Mouse (Mus musculus): Measurements from ENCODE around the gene Hivep2. TPM values are rescaled to one million over a fixed set of nuclear protein-coding genes. Genes with fewer than 3 reads are reported as not detected.
A peak's percentile ranks its signal among the peaks of the same experiment; 100 is the strongest.

Gene Hivep2
- total RNA-seq, 2 experiments from 2014 or later, result 23.5 to 25.2 TPM

DNA sequence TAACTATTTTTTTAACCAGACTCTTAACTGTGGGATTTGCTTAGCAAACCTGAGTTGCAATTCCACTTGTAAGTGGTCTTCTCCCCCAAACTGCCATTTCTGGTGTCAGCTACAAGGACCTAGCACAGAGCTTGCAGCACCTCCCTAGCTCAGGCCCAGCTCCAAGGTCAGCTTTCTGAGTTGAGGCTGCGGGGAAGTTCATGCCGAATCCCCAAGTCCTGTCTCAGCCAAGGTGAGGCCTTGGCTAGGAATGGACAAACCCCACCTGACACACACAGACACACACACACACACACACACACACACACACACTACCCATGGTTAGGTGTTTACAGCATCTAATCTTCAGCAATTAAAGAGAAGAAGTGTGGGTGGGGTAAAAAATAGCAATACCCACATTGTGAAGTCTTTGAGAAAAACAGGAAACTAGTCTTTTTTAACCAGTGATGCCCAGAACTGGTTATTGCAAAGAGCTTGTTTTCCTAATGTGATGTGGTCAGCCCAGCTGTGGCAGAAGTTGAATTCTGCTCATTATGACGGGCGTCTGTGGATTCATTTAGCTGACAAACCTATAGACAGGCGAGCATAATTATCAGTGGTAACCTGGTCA, 79.0 kb downstream of the Hivep2 start:
- intact Hi-C loops (cut with DNase I), result loop anchor here (5.0 kb wide), 1 partner anchor 63 kb away; no protein-coding TSS in a partner anchor
- DNase-seq, result no peak

- intact Hi-C loops (cut with DNase I), result loop anchor here (2.0 to 5.0 kb wide), 2 partner anchors 63 to 79 kb away; partner anchors contain the start of gene Hivep2
- peak in 1 of 2 experiments; percentile 19 for DNase-seq
These were observed 79.9 kb downstream of the Hivep2 start for GRCm38 (mm10) chr10:14045745-14046144.

- no peak for DNase-seq
- intact Hi-C loops (cut with DNase I), result loop anchor here (2.0 to 5.0 kb wide), 2 partner anchors 64 to 79 kb away; partner anchors contain the start of gene Hivep2
These were observed 80.3 kb downstream of the Hivep2 start for GRCm38 (mm10) chr10:14046171-14046651.

DNA sequence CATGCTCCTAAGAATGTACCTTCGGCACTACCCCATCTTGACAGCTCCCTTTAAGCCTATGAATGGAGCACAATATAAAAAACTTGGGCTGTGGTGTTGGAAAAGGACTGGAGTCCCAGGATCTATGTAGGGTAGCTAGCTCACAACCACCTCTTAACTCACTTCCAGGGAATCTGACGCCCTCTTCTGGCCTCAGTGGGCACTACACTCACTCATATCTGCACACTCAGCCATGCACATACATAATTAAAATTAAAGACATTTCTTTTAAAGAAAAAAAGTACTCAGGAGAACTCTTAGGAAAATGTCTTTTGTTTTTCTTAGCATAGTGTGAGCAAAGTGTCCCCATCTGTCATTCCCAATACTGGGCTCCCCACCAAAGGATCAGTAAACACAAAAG, 81.1 kb downstream of the Hivep2 start:
- no peak for DNase-seq
- intact Hi-C loops (cut with DNase I), result loop anchor here (2.0 to 5.0 kb wide), 2 partner anchors 65 to 80 kb away; partner anchors contain the start of gene Hivep2

- no peak for DNase-seq
- intact Hi-C loops (cut with DNase I), result loop anchor here (2.0 to 5.0 kb wide), 3 partner anchors 41 to 81 kb away; partner anchors contain the start of gene Hivep2
These were observed 81.8 kb downstream of the Hivep2 start for GRCm38 (mm10) chr10:14047661-14048060.

GRCm38 (mm10) chr10:14048322-14048915, 82.5 kb downstream of the Hivep2 start:
- intact Hi-C loops (cut with DNase I), result loop anchor here (2.0 to 5.0 kb wide), 2 partner anchors 40 to 66 kb away; no protein-coding TSS in a partner anchor
- DNase-seq, result peak; percentile 40 to 54

GRCm38 (mm10) chr10:14048916-14049445, 83.1 kb downstream of the Hivep2 start:
- intact Hi-C loops (cut with DNase I), result loop anchor here (2.0 to 5.0 kb wide), 2 partner anchors 40 to 67 kb away; no protein-coding TSS in a partner anchor
- DNase-seq, result no peak

DNA sequence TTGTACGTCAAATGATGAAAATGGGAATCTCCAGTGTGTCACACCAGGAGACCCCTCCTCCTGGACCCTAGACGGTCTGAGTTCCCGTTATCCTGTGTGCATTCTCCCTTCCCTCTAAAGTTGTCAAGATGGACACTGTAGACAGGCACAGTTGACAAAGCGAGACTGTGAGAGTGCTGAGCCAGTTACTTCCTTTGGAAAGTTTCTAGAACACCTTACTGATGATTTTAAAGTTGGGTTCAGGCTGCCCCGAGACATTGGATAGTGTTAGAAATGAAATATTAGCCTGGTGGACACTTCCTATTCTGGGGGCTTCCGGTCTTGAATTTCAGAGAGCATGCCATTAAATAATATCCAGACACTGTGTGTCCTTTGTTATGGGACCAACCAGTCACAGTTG, 83.8 kb downstream of the Hivep2 start:
- no peak for DNase-seq
- intact Hi-C loops (cut with DNase I), result loop anchor here (2.0 to 5.0 kb wide), 2 partner anchors 39 to 67 kb away; no protein-coding TSS in a partner anchor

DNA sequence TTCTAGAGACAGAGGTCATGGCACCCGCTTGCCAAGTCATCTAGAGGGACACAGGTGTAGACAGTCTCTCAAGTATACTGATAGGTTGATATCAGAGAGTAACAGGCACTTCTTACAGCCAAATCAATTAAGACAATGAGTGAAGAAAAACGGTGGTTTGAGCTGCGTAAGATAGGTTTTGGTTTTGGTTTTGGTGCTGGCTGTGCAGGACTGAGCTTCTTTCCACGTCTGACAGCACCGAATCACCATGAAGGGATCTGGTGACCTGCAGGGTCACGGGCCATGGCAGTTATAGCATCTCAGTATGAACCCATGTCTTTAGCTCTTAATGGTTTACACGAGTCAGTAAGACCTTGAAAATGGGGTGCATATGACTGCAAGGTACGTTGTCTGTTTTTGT, 84.7 kb downstream of the Hivep2 start:
- intact Hi-C loops (cut with DNase I), result no loop called here
- no peak for DNase-seq

DNA sequence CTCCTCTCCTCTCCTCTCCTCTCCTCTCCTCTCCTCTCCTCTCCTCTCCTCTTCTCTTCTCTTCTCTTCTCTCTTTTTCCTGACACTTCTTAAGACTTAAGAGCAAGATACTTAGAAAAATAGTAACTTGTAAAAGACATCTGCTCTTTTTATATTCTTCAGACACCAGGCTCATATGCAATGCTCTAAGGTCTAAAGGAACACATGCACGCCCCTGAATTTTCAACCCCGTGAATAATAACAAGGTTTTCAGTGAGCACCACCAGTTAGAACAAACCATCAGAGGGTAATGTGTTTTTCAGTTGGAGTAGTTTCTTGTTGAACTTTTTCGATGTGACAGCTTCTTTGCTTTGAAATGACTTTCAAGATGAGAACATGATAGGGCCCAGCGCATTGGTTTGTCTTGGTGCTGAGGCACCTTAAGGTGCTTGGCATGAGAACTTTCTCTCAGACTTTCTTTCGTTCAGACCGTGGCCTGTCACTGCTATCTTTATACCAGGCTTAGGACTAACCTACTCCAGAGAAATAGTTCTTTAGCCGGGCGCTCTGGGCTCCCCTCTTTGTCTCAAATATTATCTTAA, 86.3 kb downstream of the Hivep2 start:
- intact Hi-C loops (cut with DNase I), result no loop called here
- DNase-seq, result no peak

- DNase-seq, result no peak
- intact Hi-C loops (cut with DNase I), result no loop called here
These were observed 89.0 kb downstream of the Hivep2 start for GRCm38 (mm10) chr10:14054860-14055259.

DNA sequence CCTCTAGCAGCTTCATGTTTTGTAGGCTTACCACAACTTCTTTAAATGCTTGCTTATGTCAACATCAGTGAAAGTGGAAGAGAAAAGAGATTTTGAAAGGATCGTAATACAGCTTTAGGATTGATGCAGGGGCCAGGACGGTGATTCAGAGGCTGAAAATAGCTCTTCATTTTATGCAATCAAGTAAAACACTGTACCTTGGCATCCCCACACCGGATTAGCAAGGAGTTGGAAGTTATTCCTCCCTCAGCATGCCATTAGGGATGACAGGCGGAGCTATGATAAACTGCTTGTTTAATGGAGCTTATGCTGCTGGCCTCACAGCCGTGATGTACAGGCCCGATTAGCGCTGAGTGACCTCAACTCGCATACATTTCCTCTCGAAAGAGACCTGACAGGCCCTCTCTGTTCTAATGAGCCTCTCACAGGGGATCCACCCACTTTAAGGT, 89.7 kb downstream of the Hivep2 start:
- intact Hi-C loops (cut with DNase I), result no loop called here
- peak; percentile 46 to 61 for DNase-seq

DNA sequence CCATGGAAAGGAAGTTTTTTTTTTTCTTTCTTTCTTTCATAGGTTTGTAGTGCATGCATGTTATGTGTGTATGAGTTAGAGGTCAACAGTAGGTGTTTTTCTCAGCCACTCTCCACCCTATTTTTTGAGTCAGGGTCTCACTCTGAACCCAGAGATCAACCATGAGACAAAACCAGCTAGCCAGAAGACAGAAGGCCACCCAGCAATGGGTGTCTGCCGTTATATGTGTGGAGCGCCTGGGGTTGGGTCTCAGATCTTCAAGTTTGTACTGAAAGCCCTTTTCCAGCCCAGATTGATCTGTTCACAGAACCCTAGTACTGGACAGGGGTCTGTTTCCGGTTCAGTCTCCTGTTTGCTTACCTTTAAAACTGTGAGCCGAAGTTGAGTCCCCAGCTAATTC, 90.2 kb downstream of the Hivep2 start:
- no peak for DNase-seq
- intact Hi-C loops (cut with DNase I), result loop anchor here (2.0 kb wide), 1 partner anchor 31 kb away; no protein-coding TSS in a partner anchor

- peak; percentile 79 to 83 for DNase-seq
- intact Hi-C loops (cut with DNase I), result loop anchor here (2.0 kb wide), 1 partner anchor 30 kb away; no protein-coding TSS in a partner anchor
These were observed 90.9 kb downstream of the Hivep2 start for GRCm38 (mm10) chr10:14056584-14057451.

GRCm38 (mm10) chr10:14057841-14058605, 92.1 kb downstream of the Hivep2 start:
- intact Hi-C loops (cut with DNase I), result loop anchor here (2.0 kb wide), 2 partner anchors 15 to 29 kb away; no protein-coding TSS in a partner anchor
- no peak for DNase-seq

DNA sequence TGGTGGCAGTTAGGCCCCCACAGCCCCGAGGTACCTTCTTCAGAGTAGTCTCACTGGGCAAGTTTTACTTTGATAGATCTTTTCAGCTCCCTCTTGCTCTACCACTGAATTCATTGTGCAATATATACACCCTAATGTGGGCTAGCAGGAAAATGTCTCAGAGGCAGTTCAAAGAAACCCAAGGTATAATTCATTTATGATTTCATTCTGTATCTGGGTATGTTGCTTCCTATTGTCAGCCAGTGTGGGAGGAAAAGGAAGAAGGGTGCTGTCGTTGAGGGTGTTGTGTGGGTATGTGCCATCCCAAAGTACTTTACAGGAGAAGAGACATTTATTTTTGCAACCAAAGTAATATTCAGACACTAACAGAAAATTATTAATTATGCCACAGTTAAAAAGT, 92.9 kb downstream of the Hivep2 start:
- no peak for DNase-seq
- intact Hi-C loops (cut with DNase I), result loop anchor here (2.0 kb wide), 1 partner anchor 14 kb away; no protein-coding TSS in a partner anchor

GRCm38 (mm10) chr10:14059581-14059980, 93.7 kb downstream of the Hivep2 start:
- intact Hi-C loops (cut with DNase I), result loop anchor here (2.0 kb wide), 1 partner anchor 13 kb away; no protein-coding TSS in a partner anchor
- DNase-seq, result no peak

DNA sequence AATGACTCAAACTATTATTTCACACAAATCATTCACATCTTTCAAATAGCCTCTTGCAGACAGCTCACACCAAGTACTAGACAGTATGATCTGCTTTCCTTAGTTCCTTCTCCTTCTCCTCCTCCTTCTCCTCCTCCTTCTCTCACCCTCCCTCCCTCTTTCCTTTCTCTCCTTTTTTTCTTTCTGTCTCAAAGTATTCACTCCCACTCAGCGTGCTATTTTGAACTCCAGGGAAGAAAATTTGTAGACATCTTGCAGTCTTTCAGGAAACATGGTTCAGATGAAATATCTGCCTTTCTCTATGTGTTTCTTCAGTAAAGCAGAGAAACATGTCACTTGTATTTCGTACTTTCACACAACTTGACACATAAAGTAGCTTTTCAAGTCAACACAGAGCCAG, 94.4 kb downstream of the Hivep2 start:
- no peak for DNase-seq
- intact Hi-C loops (cut with DNase I), result no loop called here

DNA sequence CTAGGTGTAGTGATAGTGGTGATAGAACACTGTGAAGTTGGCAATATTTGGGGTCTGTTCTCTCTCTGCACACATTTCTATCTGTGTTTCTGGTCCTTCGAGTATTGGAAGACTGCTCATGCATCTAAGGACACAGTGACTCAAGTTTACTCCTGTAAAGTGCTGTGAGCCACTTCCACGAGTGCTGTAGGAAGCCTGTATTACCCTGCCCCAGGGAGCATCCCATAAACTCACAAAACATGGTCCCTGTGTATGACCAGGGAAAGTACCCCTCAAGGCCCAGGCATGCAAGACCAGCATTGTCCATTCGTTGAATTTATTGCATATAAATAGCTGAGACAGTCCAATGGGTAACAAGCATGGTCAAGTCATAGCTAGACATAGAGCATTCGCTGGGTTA, 97.4 kb downstream of the Hivep2 start:
- intact Hi-C loops (cut with DNase I), result no loop called here
- DNase-seq, result no peak

Data from heart, postnatal 36 days (tissue).